In the genomic region with DNA sequence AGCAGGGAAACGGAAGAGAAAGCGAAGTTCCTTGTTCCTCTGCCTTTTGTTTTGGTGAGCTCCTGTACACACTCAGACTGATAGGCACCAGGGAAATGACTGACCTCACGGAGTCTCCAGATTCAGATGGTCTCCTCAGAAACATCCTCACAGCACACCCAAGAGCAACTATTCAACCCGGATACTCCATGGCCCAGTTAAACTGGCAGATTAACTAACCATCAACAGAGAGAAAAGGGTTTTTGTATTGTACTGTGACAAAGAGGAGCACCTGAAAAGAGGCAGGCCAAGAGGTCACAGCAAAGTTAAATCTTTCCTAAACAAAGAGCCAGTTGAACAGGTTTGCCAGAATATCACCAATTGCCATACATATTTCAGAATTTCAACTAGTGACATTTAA, we compare ENCODE assay signal across 27 mouse cellular contexts.
"Had no signal": no experiment of that assay in that cellular context is flagged by ENCODE, and none has a peak within 500 bp of the region (broad histone marks: within the 10 kb centered on the region; RNA-seq: fewer than 3 reads in every experiment).

No protein-coding gene starts in this region.

- H3K9ac ChIP-seq: limb, embryonic 12.5 days; limb, embryonic 13.5 days; limb, embryonic 15.5 days; liver, embryonic 12.5 days; liver, embryonic 13.5 days; liver, embryonic 14.5 days; liver, embryonic 15.5 days; liver, postnatal 0 days; lung, embryonic 14.5 days; lung, embryonic 15.5 days; midbrain, embryonic 12.5 days; midbrain, embryonic 13.5 days; midbrain, embryonic 15.5 days had no signal

- H3K9me3 ChIP-seq: limb, embryonic 10.5 days; limb, embryonic 12.5 days; limb, embryonic 13.5 days; limb, embryonic 15.5 days; liver, embryonic 12.5 days; liver, embryonic 13.5 days; liver, embryonic 15.5 days; lung, embryonic 15.5 days; midbrain, embryonic 10.5 days; midbrain, embryonic 12.5 days; midbrain, embryonic 13.5 days; midbrain, embryonic 15.5 days had no signal

- H3K4me3 ChIP-seq: limb, embryonic 10.5 days; limb, embryonic 12.5 days; limb, embryonic 13.5 days; limb, embryonic 15.5 days; liver, embryonic 12.5 days; liver, embryonic 13.5 days; liver, embryonic 15.5 days; lung, embryonic 15.5 days; megakaryocyte, embryonic 14.5 days; midbrain, embryonic 10.5 days; midbrain, embryonic 12.5 days; midbrain, embryonic 13.5 days; midbrain, embryonic 15.5 days; myocyte had no signal

- H3K27ac ChIP-seq: limb, embryonic 10.5 days; limb, embryonic 12.5 days; limb, embryonic 13.5 days; limb, embryonic 15.5 days; liver, embryonic 12.5 days; liver, embryonic 13.5 days; liver, embryonic 14.5 days; liver, embryonic 15.5 days; lung, embryonic 15.5 days; macrophage; midbrain, embryonic 10.5 days; midbrain, embryonic 12.5 days; midbrain, embryonic 13.5 days; midbrain, embryonic 15.5 days had no signal

- DNase-seq: left cerebral cortex, postnatal 4 days; liver; liver, embryonic 13.5 days; liver, postnatal 0 days; lung, adult 18-20 months; lung, adult 2 months; lung, embryonic 14.5 days; lung, postnatal 10 days; lung, postnatal 14 days; lung, postnatal 36 days; lung, postnatal 4 days; midbrain, embryonic 14.5 days had no signal

- H3K36me3 ChIP-seq: limb, embryonic 10.5 days; limb, embryonic 12.5 days; limb, embryonic 13.5 days; limb, embryonic 15.5 days; liver, embryonic 12.5 days; liver, embryonic 13.5 days; liver, embryonic 15.5 days; lung, embryonic 15.5 days; midbrain, embryonic 10.5 days; midbrain, embryonic 12.5 days; midbrain, embryonic 13.5 days; midbrain, embryonic 15.5 days had no signal

- H3K4me1 ChIP-seq: limb, embryonic 12.5 days; limb, embryonic 13.5 days; limb, embryonic 15.5 days; liver, embryonic 12.5 days; liver, embryonic 13.5 days; liver, embryonic 15.5 days; lung, embryonic 15.5 days; megakaryocyte, embryonic 14.5 days; midbrain, embryonic 12.5 days; midbrain, embryonic 13.5 days; midbrain, embryonic 15.5 days had no signal
